Mouse (Mus musculus) left cerebral cortex, postnatal 36 days (tissue): ENCODE data around the gene Tprn. TPM values are rescaled to one million over a fixed set of nuclear protein-coding genes. Genes with fewer than 3 reads are reported as not detected.

Experiments used
- DNase-seq, 2 experiments: peaks; one replicate each; pipeline ENCODE4 v3.0.0; 2021 to 2022; ENCODE audit warnings: low spot score in 2 of 2, mixed read lengths in 1 of 2
- intact Hi-C: fragments of 180-260 bp; cut with DNase I; formaldehyde crosslinking; loops from one replicate; pipeline ENCODE4 v1.15.1; 2025
- total RNA-seq, 2 experiments: library from RNA; stranded (reverse); gene quantifications; 2 replicates each; pipeline ENCODE4 v1.2.3; 2021

Gene Tprn
- total RNA-seq, 2 experiments from 2014 or later = 18.5 to 24.7 TPM

- intact Hi-C loops = no loop called here
- DNase-seq = peak; percentile 66 to 73
These were observed 55.9 kb downstream of the Tprn start for GRCm38 (mm10) chr2:25318119-25318966.

GRCm38 (mm10) chr2:25318971-25319773 lies 56.8 kb downstream of the Tprn start, which contains the start of gene Grin1:
Gene Grin1 (minus strand): TSS chr2:25319187.
- DNase-seq = peak; percentile 87 to 91
- intact Hi-C loops = loop anchor here (1.0 kb wide), 1 partner anchor 84 kb away; no protein-coding TSS in a partner anchor

Other genes with a start within 250 kb of the Tprn start
- 100 to 1,000 TPM; 458 to 503 TPM for gene Nsmf, start 208.3 kb upstream of the Tprn start, total RNA-seq
- not detected for gene Entpd8, start 182.3 kb upstream of the Tprn start, total RNA-seq
- gene Noxa1, start 167.5 kb upstream of the Tprn start, total RNA-seq = not detected
- gene Nrarp, start 81.9 kb upstream of the Tprn start, total RNA-seq = 10 to 100 TPM; 19.7 to 30.7 TPM
- 1 to 10 TPM; 1.6 to 2.3 TPM for gene Tor4a, start 65.7 kb upstream of the Tprn start, total RNA-seq
- gene Nelfb, start 51.1 kb upstream of the Tprn start, total RNA-seq = 10 to 100 TPM; 55.4 to 58.5 TPM
- under 1 TPM in 1 of 2 experiments, not detected in 1; 0.29 TPM for gene Stpg3, start 48.0 kb upstream of the Tprn start, total RNA-seq
- gene Fam166a, start 43.9 kb upstream of the Tprn start, total RNA-seq = not detected
- 100 to 1,000 TPM; 334 to 390 TPM for gene Tubb4b, start 37.9 kb upstream of the Tprn start, total RNA-seq
- gene Slc34a3, start 28.3 kb upstream of the Tprn start, total RNA-seq = not detected
- not detected for gene Rnf224, start 25.8 kb upstream of the Tprn start, total RNA-seq
- 100 to 1,000 TPM; 244 to 282 TPM for gene Rnf208, start 20.4 kb upstream of the Tprn start, total RNA-seq
- not detected for gene Cysrt1, start 20.2 kb upstream of the Tprn start, total RNA-seq
- gene AL732309.1, start 15.8 kb upstream of the Tprn start, total RNA-seq = 1 to 10 TPM; 1.9 to 3.2 TPM
- 10 to 100 TPM; 32.8 to 44.3 TPM for gene Tmem203, start 7.2 kb upstream of the Tprn start, total RNA-seq
- gene Ssna1, start 9.8 kb downstream of the Tprn start, total RNA-seq = 10 to 100 TPM; 60.1 to 68.3 TPM
- gene Anapc2, start 9.9 kb downstream of the Tprn start, total RNA-seq = 10 to 100 TPM; 78.9 to 82.8 TPM
- not detected for gene Tmem210, start 25.5 kb downstream of the Tprn start, total RNA-seq
- not detected for gene Lrrc26, start 27.3 kb downstream of the Tprn start, total RNA-seq
- 100 to 1,000 TPM; 451 to 471 TPM for gene Grin1, start 56.6 kb downstream of the Tprn start, total RNA-seq
- gene Man1b1, start 69.7 kb downstream of the Tprn start, total RNA-seq = 10 to 100 TPM; 57.0 to 63.7 TPM
- 10 to 100 TPM; 27.1 to 34.1 TPM for gene Dpp7, start 93.7 kb downstream of the Tprn start, total RNA-seq
- 10 to 100 TPM; 17.0 to 20.8 TPM for gene Uap1l1, start 103.1 kb downstream of the Tprn start, total RNA-seq
- gene Sapcd2, start 109.7 kb downstream of the Tprn start, total RNA-seq = 1 to 10 TPM; 2.7 to 4.1 TPM
- 10 to 100 TPM; 12.0 to 13.9 TPM for gene Entpd2, start 133.3 kb downstream of the Tprn start, total RNA-seq
- 100 to 1,000 TPM; 325 to 339 TPM for gene Npdc1, start 136.7 kb downstream of the Tprn start, total RNA-seq
- under 1 TPM in 1 of 2 experiments, not detected in 1; 0.20 TPM for gene Fut7, start 160.6 kb downstream of the Tprn start, total RNA-seq
- 100 to 1,000 TPM; 169 to 174 TPM for gene Abca2, start 166.1 kb downstream of the Tprn start, total RNA-seq
- under 1 TPM in 1 of 2 experiments, not detected in 1; 0.69 TPM for gene Clic3, start 194.2 kb downstream of the Tprn start, total RNA-seq
- gene Paxx, start 198.5 kb downstream of the Tprn start, total RNA-seq = 10 to 100 TPM; 72.8 to 75.8 TPM
- 1,000 to 10,000 TPM; 1,442 to 2,237 TPM for gene Ptgds, start 207.4 kb downstream of the Tprn start, total RNA-seq
- not detected for gene Lcn12, start 231.3 kb downstream of the Tprn start, total RNA-seq
- 100 to 1,000 TPM; 107 to 127 TPM for gene Fbxw5, start 238.1 kb downstream of the Tprn start, total RNA-seq
- gene C8g, start 239.1 kb downstream of the Tprn start, total RNA-seq = 1 to 10 TPM; 1.0 to 1.6 TPM